In genomic region chr9:108780959-108781358, GRCm38 (mm10) we compare ENCODE assay signal across 20 mouse cellular contexts. TPM values are rescaled to one million over a fixed set of nuclear protein-coding genes. Genes with fewer than 3 reads are reported as not detected.
A peak's percentile ranks its signal among the peaks of the same experiment; 100 is the strongest.
DNase-seq lines count a peak whose midpoint lies in the region; ATAC-seq lines count a peak whose summit lies in the region.
"Had no signal": no experiment of that assay in that cellular context is flagged by ENCODE, and none has a peak within 500 bp of the region (broad histone marks: within the 10 kb centered on the region; RNA-seq: fewer than 3 reads in every experiment).

No protein-coding gene starts in this region.

- peak; percentile 20 for DNase-seq in urinary bladder, postnatal 14 days (ENCODE audit: low spot score)
- DNase-seq in urinary bladder, postnatal 10 days (ENCODE audit: low spot score), result no peak
- DNase-seq in kidney, postnatal 36 days, result peak; percentile 65 to 73
- no peak for DNase-seq in layer of hippocampus, adult 9-11 months
- no peak for DNase-seq in frontal cortex, postnatal 14 days (ENCODE audit: low spot score in 2 of 2)
- DNase-seq: adrenal gland, adult 8-10 months; cerebellum, adult 11 months; cerebellum, postnatal 25 days; layer of hippocampus, postnatal 36 days; liver, embryonic 13.5 days had no signal

- no peaks in the 10 kb centered on the region for H3K9me3 ChIP-seq in intestine, embryonic 16.5 days (ENCODE audit: control insufficient read depth, low read length)
- no peaks in the 10 kb centered on the region for H3K9me3 ChIP-seq in intestine, embryonic 15.5 days
- H3K9me3 ChIP-seq: embryonic facial prominence, embryonic 15.5 days; heart, embryonic 13.5 days; hindbrain, embryonic 10.5 days; limb, embryonic 13.5 days; liver, embryonic 13.5 days; midbrain, embryonic 12.5 days had no signal

- H3K4me1 ChIP-seq in intestine, embryonic 16.5 days (ENCODE audit: control insufficient read depth, insufficient read depth, low read length), result peaks cover 14% of the 10 kb centered on the region
- H3K4me1 ChIP-seq in intestine, embryonic 15.5 days (replicated peaks), result peaks cover 11% of the 10 kb centered on the region

- no peak overlapping the region for H3K4me2 ChIP-seq in intestine, embryonic 16.5 days (ENCODE audit: low read depth, low read length)
- no peak overlapping the region for H3K4me2 ChIP-seq in intestine, embryonic 15.5 days (replicated peaks)
- H3K4me2 ChIP-seq: embryonic facial prominence, embryonic 15.5 days; heart, embryonic 13.5 days; limb, embryonic 13.5 days; liver, embryonic 13.5 days; midbrain, embryonic 12.5 days had no signal

- H3K27me3 ChIP-seq in intestine, embryonic 16.5 days (replicated peaks; ENCODE audit: control insufficient read depth, insufficient read depth, low read length), result no peaks in the 10 kb centered on the region
- no peaks in the 10 kb centered on the region for H3K27me3 ChIP-seq in intestine, embryonic 15.5 days (replicated peaks)
- H3K27me3 ChIP-seq: embryonic facial prominence, embryonic 15.5 days; heart, embryonic 13.5 days; limb, embryonic 13.5 days; liver, embryonic 13.5 days; midbrain, embryonic 12.5 days had no signal

- peak overlapping the region; percentile 47 for H3K27ac ChIP-seq in intestine, embryonic 16.5 days (ENCODE audit: low read length)
- no peak overlapping the region for H3K27ac ChIP-seq in intestine, embryonic 15.5 days
- H3K27ac ChIP-seq: embryonic facial prominence, embryonic 15.5 days; heart, embryonic 13.5 days; hindbrain, embryonic 10.5 days; hindbrain, postnatal 0 days; limb, embryonic 13.5 days; liver, embryonic 13.5 days; midbrain, embryonic 12.5 days had no signal

- H3K9ac ChIP-seq in intestine, embryonic 16.5 days (ENCODE audit: low read depth, low read length), result no peak overlapping the region
- H3K9ac ChIP-seq in intestine, embryonic 15.5 days, result no peak overlapping the region
- H3K9ac ChIP-seq: embryonic facial prominence, embryonic 15.5 days; heart, embryonic 13.5 days; limb, embryonic 13.5 days; liver, embryonic 13.5 days; midbrain, embryonic 12.5 days had no signal

- no peak for ATAC-seq in intestine, embryonic 16.5 days
- no peak for ATAC-seq in intestine, embryonic 15.5 days
- ATAC-seq: forebrain, embryonic 16.5 days; hindbrain, postnatal 0 days; lung, postnatal 0 days had no signal

- H3K36me3 ChIP-seq in intestine, embryonic 16.5 days (ENCODE audit: control insufficient read depth, insufficient read depth, low read length), result no peaks in the 10 kb centered on the region
- no peaks in the 10 kb centered on the region for H3K36me3 ChIP-seq in intestine, embryonic 15.5 days
- H3K36me3 ChIP-seq: embryonic facial prominence, embryonic 15.5 days; liver, embryonic 13.5 days; midbrain, embryonic 12.5 days had no signal

- no peak overlapping the region for H3K4me3 ChIP-seq in intestine, embryonic 16.5 days (ENCODE audit: low read length)
- H3K4me3 ChIP-seq in intestine, embryonic 15.5 days (replicated peaks), result no peak overlapping the region
- H3K4me3 ChIP-seq: embryonic facial prominence, embryonic 15.5 days; heart, embryonic 13.5 days; hindbrain, embryonic 10.5 days; limb, embryonic 13.5 days; liver, embryonic 13.5 days; midbrain, embryonic 12.5 days had no signal

- 45% methylated on average over 5 of the region's 5 CpGs for WGBS in intestine, embryonic 16.5 days
- 52% methylated on average over 5 of the region's 5 CpGs for WGBS in intestine, embryonic 15.5 days

RNA-seq across cellular contexts. Expression of gene Ip6k2, which starts 2.6 kb away (rescaled TPM):
- 57.2 and 59.4 TPM in 2 replicates for polyA plus RNA-seq in intestine, embryonic 16.5 days (2015; fragmentation: Nextera tagmentation; extraction: Ambion mirVana)
- polyA plus RNA-seq in intestine, embryonic 15.5 days (2015; fragmentation: Nextera tagmentation; extraction: Ambion mirVana), result 62.6 and 65.0 TPM in 2 replicates

RNA-seq across cellular contexts. Expression of gene Nckipsd, which starts 27.2 kb away (rescaled TPM):
- polyA plus RNA-seq in intestine, embryonic 16.5 days (2015; fragmentation: Nextera tagmentation; extraction: Ambion mirVana), result 11.3 and 14.5 TPM in 2 replicates
- 10.4 and 12.0 TPM in 2 replicates for polyA plus RNA-seq in intestine, embryonic 15.5 days (2015; fragmentation: Nextera tagmentation; extraction: Ambion mirVana)

RNA-seq across cellular contexts. Expression of gene Celsr3, which starts 45.2 kb away (rescaled TPM):
- 0.47 and 0.61 TPM in 2 replicates for polyA plus RNA-seq in intestine, embryonic 16.5 days (2015; fragmentation: Nextera tagmentation; extraction: Ambion mirVana)
- 0.64 and 1.3 TPM in 2 replicates for polyA plus RNA-seq in intestine, embryonic 15.5 days (2015; fragmentation: Nextera tagmentation; extraction: Ambion mirVana)

Comparison
In these comparisons a context has a peak if more than half of its experiments do, and no peak if none do; other contexts are left out.
1. DNase-seq: peak in urinary bladder, postnatal 14 days (single experiment) and kidney, postnatal 36 days (2 of 2); none in urinary bladder, postnatal 10 days (single experiment), layer of hippocampus, adult 9-11 months (single experiment) and frontal cortex, postnatal 14 days (0 of 2).